Mouse (Mus musculus) forebrain, embryonic 15.5 days (tissue): ENCODE measurements around the gene Perm1. TPM values are rescaled to one million over a fixed set of nuclear protein-coding genes. Genes with fewer than 3 reads are reported as not detected.
A peak's percentile ranks its signal among the peaks of the same experiment; 100 is the strongest.

Experiments used
- ATAC-seq: fragments of 200-750 bp; cut with Nextera tagmentation; replicated peaks from 2 replicates; pipeline ENCODE4 v1.8.0; 2017; ENCODE audit warnings: mild to moderate bottlenecking, moderate TSS enrichment, moderate library complexity
- H3K27ac ChIP-seq: fragments of 300-500 bp; sonication (generic); replicated peaks from 2 replicates; pipeline ENCODE4 v1.5.1; 2015; ENCODE audit warnings: mild to moderate bottlenecking, inconsistent platforms
- H3K27me3 ChIP-seq: fragments of 300-500 bp; sonication (generic); 2 replicates; pipeline ENCODE4 v1.6.1; 2015; ENCODE audit warnings: inconsistent platforms
- H3K36me3 ChIP-seq: fragments of 300-500 bp; sonication (generic); 2 replicates; pipeline ENCODE4 v1.6.1; 2015; ENCODE audit warnings: mild to moderate bottlenecking, inconsistent platforms
- H3K4me1 ChIP-seq: fragments of 300-500 bp; sonication (generic); 2 replicates; pipeline ENCODE4 v1.6.1; 2015; ENCODE audit warnings: inconsistent platforms
- H3K4me2 ChIP-seq: fragments of 300-500 bp; sonication (generic); replicated peaks from 2 replicates; pipeline ENCODE4 v1.6.1; 2015; ENCODE audit warnings: mild to moderate bottlenecking, inconsistent platforms
- H3K4me3 ChIP-seq: fragments of 300-500 bp; sonication (generic); 2 replicates; pipeline ENCODE4 v1.5.1; 2015; ENCODE audit warnings: mild to moderate bottlenecking, inconsistent platforms
- H3K9ac ChIP-seq: fragments of 300-500 bp; sonication (generic); replicated peaks from 2 replicates; pipeline ENCODE4 v1.6.1; 2015; ENCODE audit warnings: mild to moderate bottlenecking, inconsistent platforms
- H3K9me3 ChIP-seq: fragments of 300-500 bp; sonication (generic); 2 replicates; pipeline ENCODE4 v1.6.1; 2016; ENCODE audit warnings: inconsistent platforms
- WGBS: fragments of 180-500 bp; shearing (Covaris S2); methylation state at CpG from one replicate; pipeline ENCODE4 v1.1.7; 2015; ENCODE audit warnings: mixed read lengths; 5-methylcytosine and 5-hydroxymethylcytosine counted together
- polyA plus RNA-seq: library from polyadenylated mRNA; unstranded; fragments of >200 nt; fragmentation: Nextera tagmentation; extraction: Ambion mirVana; gene quantifications from 2 replicates; pipeline ENCODE4 v1.2.1, GENCODE M21; 2015

The Perm1 gene
- polyA plus RNA-seq, 1 experiment from 2014 or later = 1.7 TPM

GRCm38 (mm10) chr4:156228393-156229024, 12.8 kb downstream of the Perm1 start:
- H3K27ac ChIP-seq = no peak overlapping the region
- peak; percentile 36; the same call in 1 of the 2 replicates for ATAC-seq

GRCm38 (mm10) chr4:156234021-156234501, 18.4 kb downstream of the Perm1 start:
- H3K36me3 ChIP-seq = peaks cover 39% of the 10 kb centered on the region

More at GRCm38 (mm10) chr4:156228393-156229024, 12.8 kb downstream of the Perm1 start:
- no peak overlapping the region for H3K4me3 ChIP-seq
- no peak overlapping the region for H3K9ac ChIP-seq
- no peak overlapping the region for H3K4me2 ChIP-seq
- no peaks in the 10 kb centered on the region for H3K27me3 ChIP-seq
- peaks cover 31% of the 10 kb centered on the region for H3K36me3 ChIP-seq
- no peaks in the 10 kb centered on the region for H3K9me3 ChIP-seq
- WGBS = 17% methylated on average over 12 of the region's 12 CpGs
- H3K4me1 ChIP-seq = peaks cover 6% of the 10 kb centered on the region

GRCm38 (mm10) chr4:156234701-156235213, 19.1 kb downstream of the Perm1 start, which contains the start of gene Plekhn1:
TSS of gene Plekhn1 (minus strand) at chr4:156234857.
- peak; percentile 64 for ATAC-seq
- H3K4me3 ChIP-seq = peak within 1 kb of the TSS; percentile 76
- peak within 1 kb of the TSS; percentile 67 for H3K9ac ChIP-seq
- H3K27ac ChIP-seq = peak within 1 kb of the TSS; percentile 94
- no peaks in the 10 kb centered on the region for H3K27me3 ChIP-seq
- no peaks in the 10 kb centered on the region for H3K9me3 ChIP-seq
- H3K4me2 ChIP-seq = peak within 1 kb of the TSS; percentile 85
- H3K36me3 ChIP-seq = peaks cover 39% of the 10 kb centered on the region
- WGBS = under 1% methylated on average over 40 of the region's 48 CpGs
- peaks cover 23% of the 10 kb centered on the region for H3K4me1 ChIP-seq

More at GRCm38 (mm10) chr4:156234021-156234501, 18.4 kb downstream of the Perm1 start:
- Histone ChIP-seq H3K4me2 (peak overlapping the region; percentile 85), H3K9me3 (no peaks in the 10 kb centered on the region), H3K4me1 (peaks cover 23% of the 10 kb centered on the region), H3K27ac (peak overlapping the region; percentile 87), H3K27me3 (no peaks in the 10 kb centered on the region), H3K4me3 (peak overlapping the region; percentile 76), H3K9ac (peak overlapping the region; percentile 67)
- WGBS = under 1% methylated on average over 17 of the region's 17 CpGs
- 0 out of 2 replicates have a peak, but pooled peaks have one; percentile 35 for ATAC-seq

GRCm38 (mm10) chr4:156235360-156235770, 19.7 kb downstream of the Perm1 start:
- under 1% methylated on average over 15 of the region's 15 CpGs for WGBS
- peaks cover 39% of the 10 kb centered on the region for H3K36me3 ChIP-seq

GRCm38 (mm10) chr4:156235808-156236533, 20.3 kb downstream of the Perm1 start, which contains the start of gene Noc2l:
TSS of gene Noc2l (plus strand) at chr4:156236010.
- H3K4me2 ChIP-seq = peak within 1 kb of the TSS; percentile 85
- peak; percentile 87 for ATAC-seq

More at GRCm38 (mm10) chr4:156235360-156235770, 19.7 kb downstream of the Perm1 start:
- Histone ChIP-seq H3K4me2 (peak overlapping the region; percentile 85), H3K27ac (peak overlapping the region; percentile 94), H3K9me3 (no peaks in the 10 kb centered on the region), H3K27me3 (no peaks in the 10 kb centered on the region), H3K4me3 (peak overlapping the region; percentile 76), H3K9ac (peak overlapping the region; percentile 59), H3K4me1 (peaks cover 23% of the 10 kb centered on the region)
- peak; percentile 54 for ATAC-seq

GRCm38 (mm10) chr4:156236651-156237447, 21.2 kb downstream of the Perm1 start:
- H3K4me2 ChIP-seq = peak overlapping the region; percentile 85
- H3K9ac ChIP-seq = no peak overlapping the region
- H3K4me1 ChIP-seq = peaks cover 23% of the 10 kb centered on the region
- 19% methylated on average over 58 of the region's 60 CpGs for whole genome bisulfite sequencing
- H3K36me3 ChIP-seq = peaks cover 39% of the 10 kb centered on the region
- no peak overlapping the region for H3K27ac ChIP-seq
- no peaks in the 10 kb centered on the region for H3K27me3 ChIP-seq
- peak overlapping the region; percentile 76 for H3K4me3 ChIP-seq
- no peaks in the 10 kb centered on the region for H3K9me3 ChIP-seq
- no peak for ATAC-seq

More at GRCm38 (mm10) chr4:156235808-156236533, 20.3 kb downstream of the Perm1 start, which contains the start of gene Noc2l:
- Histone ChIP-seq H3K4me3 (peak within 1 kb of the TSS; percentile 76), H3K4me1 (peaks cover 23% of the 10 kb centered on the region), H3K27ac (peak within 1 kb of the TSS; percentile 94), H3K36me3 (peaks cover 39% of the 10 kb centered on the region), H3K9ac (peak within 1 kb of the TSS; percentile 67), H3K27me3 (no peaks in the 10 kb centered on the region), H3K9me3 (no peaks in the 10 kb centered on the region)
- 1% methylated on average over 81 of the region's 90 CpGs for WGBS

GRCm38 (mm10) chr4:156249567-156249966, 33.9 kb downstream of the Perm1 start:
- Histone ChIP-seq H3K27ac (no peak overlapping the region), H3K4me3 (no peak overlapping the region), H3K4me2 (no peak overlapping the region), H3K9me3 (no peaks in the 10 kb centered on the region), H3K27me3 (peaks cover 17% of the 10 kb centered on the region; the same call in 1 of the 2 replicates), H3K4me1 (0 out of 2 replicates have a peak, but pooled peaks cover under 1% of the 10 kb centered on the region), H3K9ac (no peak overlapping the region), H3K36me3 (peaks cover 40% of the 10 kb centered on the region)
- no peak for ATAC-seq
- 75% methylated on average over 11 of the region's 11 CpGs for WGBS

- peaks cover 29% of the 10 kb centered on the region for H3K27me3 ChIP-seq
- H3K9me3 ChIP-seq = no peaks in the 10 kb centered on the region
- H3K27ac ChIP-seq = no peak overlapping the region
- no peak overlapping the region for H3K9ac ChIP-seq
- H3K4me3 ChIP-seq = no peak overlapping the region
- peaks cover 27% of the 10 kb centered on the region for H3K36me3 ChIP-seq
- 62% methylated on average over 8 of the region's 8 CpGs for WGBS
- ATAC-seq = no peak
- H3K4me2 ChIP-seq = no peak overlapping the region
- H3K4me1 ChIP-seq = peaks cover 9% of the 10 kb centered on the region
Observed at GRCm38 (mm10) chr4:156251081-156251480, 35.4 kb downstream of the Perm1 start.

GRCm38 (mm10) chr4:156252140-156252539, 36.5 kb downstream of the Perm1 start:
- Histone ChIP-seq H3K27ac (no peak overlapping the region), H3K9me3 (no peaks in the 10 kb centered on the region), H3K4me2 (no peak overlapping the region), H3K36me3 (peaks cover 17% of the 10 kb centered on the region), H3K4me3 (no peak overlapping the region), H3K27me3 (peaks cover 29% of the 10 kb centered on the region), H3K9ac (no peak overlapping the region), H3K4me1 (peaks cover 9% of the 10 kb centered on the region)
- WGBS = 36% methylated on average over 7 of the region's 7 CpGs
- no peak for ATAC-seq

- no peak overlapping the region for H3K9ac ChIP-seq
- peaks cover 9% of the 10 kb centered on the region for H3K4me1 ChIP-seq
- H3K4me2 ChIP-seq = no peak overlapping the region
- no peaks in the 10 kb centered on the region for H3K9me3 ChIP-seq
- 43% methylated on average over 3 of the region's 3 CpGs for WGBS
- peaks cover 12% of the 10 kb centered on the region for H3K36me3 ChIP-seq
- no peak for ATAC-seq
- H3K27ac ChIP-seq = no peak overlapping the region
- H3K4me3 ChIP-seq = no peak overlapping the region
- peaks cover 29% of the 10 kb centered on the region for H3K27me3 ChIP-seq
Observed at GRCm38 (mm10) chr4:156252619-156253018, 37.0 kb downstream of the Perm1 start.

GRCm38 (mm10) chr4:156253043-156253442, 37.4 kb downstream of the Perm1 start:
- no peak for ATAC-seq
- Histone ChIP-seq H3K4me1 (peaks cover 9% of the 10 kb centered on the region), H3K27ac (no peak overlapping the region), H3K4me2 (no peak overlapping the region), H3K9ac (no peak overlapping the region), H3K27me3 (peaks cover 29% of the 10 kb centered on the region), H3K9me3 (no peaks in the 10 kb centered on the region), H3K36me3 (peaks cover 8% of the 10 kb centered on the region), H3K4me3 (no peak overlapping the region)
- 50% methylated on average over 7 of the region's 7 CpGs for WGBS
